Comparison of ENCODE assay signal across 8 mouse cellular contexts in genomic region chr5:135777796-135778470, GRCm38 (mm10). TPM values are rescaled to one million over a fixed set of nuclear protein-coding genes. Genes with fewer than 3 reads are reported as not detected.
A peak's percentile ranks its signal among the peaks of the same experiment; 100 is the strongest.
DNase-seq lines count a peak whose midpoint lies in the region; ATAC-seq and TF ChIP-seq lines count a peak whose summit lies in the region.

Styxl1 (minus strand) TSS chr5:135778385.

- H3K27ac ChIP-seq in heart, adult 2 months = peak within 1 kb of the TSS; percentile 97
- H3K27ac ChIP-seq in thymus, adult 2 months (ENCODE audit: control insufficient read depth, insufficient read depth, low read length) = peak within 1 kb of the TSS; percentile 58
- H3K27ac ChIP-seq in hindbrain, embryonic 11.5 days (ENCODE audit: low read depth, low read length) = peak within 1 kb of the TSS; percentile 88
- H3K27ac ChIP-seq in macrophage = peak within 1 kb of the TSS; percentile 70

- under 1% methylated on average over 45 of the region's 45 CpGs for WGBS in heart, adult 2 months
- under 1% methylated on average over 45 of the region's 45 CpGs for WGBS in thymus, adult 2 months
- WGBS in hindbrain, embryonic 11.5 days = under 1% methylated on average over 38 of the region's 45 CpGs
- under 1% methylated on average over 45 of the region's 45 CpGs for WGBS in macrophage (ENCODE audit: missing documents)

- H3K4me2 ChIP-seq in hindbrain, embryonic 11.5 days (replicated peaks; ENCODE audit: low read depth, low read length) = peak within 1 kb of the TSS; percentile 89

- no peak for DNase-seq in heart, adult 2 months
- no peak for DNase-seq in heart, postnatal 36 days
- DNase-seq in thymus, adult 2 months = no peak
- DNase-seq in thymus, postnatal 4 days = no peak
- peak; percentile 63 for DNase-seq in hindbrain, embryonic 11.5 days (ENCODE audit: low spot score)
- DNase-seq in cerebellum, adult 9-11 months = no peak
- DNase-seq in layer of hippocampus, adult 18-20 months (ENCODE audit: low spot score in 2 of 2) = no peak

- peak; percentile 94 for ATAC-seq in hindbrain, embryonic 11.5 days (ENCODE audit: low FRiP score)

- H3K36me3 ChIP-seq in heart, adult 2 months (ENCODE audit: control insufficient read depth, insufficient read depth, low read length) = peaks cover 8% of the 10 kb centered on the region; the same call in 1 of the 2 replicates
- H3K36me3 ChIP-seq in thymus, adult 2 months (ENCODE audit: control insufficient read depth, insufficient read depth, low read length) = no peaks in the 10 kb centered on the region; the same call in 1 of the 2 replicates
- 0 out of 2 replicates have a peak, but pooled peaks cover 3% of the 10 kb centered on the region for H3K36me3 ChIP-seq in hindbrain, embryonic 11.5 days (ENCODE audit: control insufficient read depth, insufficient read depth, low read length)
- H3K36me3 ChIP-seq in macrophage (ENCODE audit: inconsistent target) = peaks cover 2% of the 10 kb centered on the region; the same call in 1 of the 2 replicates

- intact Hi-C loops in heart, adult 2 months (cut with DNase I) = loop anchor here (2.0 to 5.0 kb wide), 3 partner anchors 31 to 231 kb away; partner anchors contain the start of gene Hip1
- intact Hi-C loops in heart, postnatal 36 days (cut with DNase I) = loop anchor here (1.0 to 5.0 kb wide), 3 partner anchors 89 to 386 kb away; partner anchors contain the start of gene Pom121

- peaks cover 6% of the 10 kb centered on the region for H3K4me1 ChIP-seq in heart, adult 2 months (ENCODE audit: control insufficient read depth, insufficient read depth, low read length)
- peaks cover 16% of the 10 kb centered on the region for H3K4me1 ChIP-seq in thymus, adult 2 months (replicated peaks; ENCODE audit: control insufficient read depth, insufficient read depth, low read length)
- 0 out of 2 replicates have a peak, but pooled peaks cover 6% of the 10 kb centered on the region for H3K4me1 ChIP-seq in hindbrain, embryonic 11.5 days (replicated peaks; ENCODE audit: control insufficient read depth, insufficient read depth, low read length)

- TF ChIP-seq EP300 in heart, adult 2 months (IDR thresholded peaks at IDR 0.05; ENCODE audit: insufficient read depth, low read depth, low read length) = no peak

- H3K79me2 ChIP-seq in heart, adult 2 months (replicated peaks; ENCODE audit: control insufficient read depth, insufficient read depth, low read length) = peaks cover 2% of the 10 kb centered on the region; the same call in 1 of the 2 replicates
- peaks cover 43% of the 10 kb centered on the region for H3K79me2 ChIP-seq in macrophage (ENCODE audit: inconsistent target)

- H3K27me3 ChIP-seq in heart, adult 2 months (ENCODE audit: control insufficient read depth, insufficient read depth, low read length) = no peaks in the 10 kb centered on the region
- H3K27me3 ChIP-seq in thymus, adult 2 months (ENCODE audit: control insufficient read depth, insufficient read depth, low read length) = no peaks in the 10 kb centered on the region
- H3K27me3 ChIP-seq in hindbrain, embryonic 11.5 days (ENCODE audit: control insufficient read depth, insufficient read depth, low read length) = no peaks in the 10 kb centered on the region

- TF ChIP-seq POLR2A in heart, adult 2 months (IDR thresholded peaks at IDR 0.05; ENCODE audit: insufficient read depth, low read depth, low read length) = no peak; the same call in 1 of the 2 replicates
- no peak for TF ChIP-seq POLR2A in thymus, adult 2 months (IDR thresholded peaks at IDR 0.05; ENCODE audit: control insufficient read depth, extremely low read depth, insufficient read depth, low read length, poor library complexity)

- peak within 1 kb of the TSS; percentile 100 for H3K4me3 ChIP-seq in heart, adult 2 months
- peak within 1 kb of the TSS; percentile 95 for H3K4me3 ChIP-seq in thymus, adult 2 months (ENCODE audit: control insufficient read depth, insufficient read depth, low read length)
- peak within 1 kb of the TSS; percentile 81 for H3K4me3 ChIP-seq in hindbrain, embryonic 11.5 days (ENCODE audit: low read depth, low read length)
- H3K4me3 ChIP-seq in macrophage (ENCODE audit: inconsistent target) = peak within 1 kb of the TSS; percentile 94

- TF ChIP-seq CTCF in heart, adult 2 months (IDR thresholded peaks at IDR 0.05) = no peak
- no peak for TF ChIP-seq CTCF in thymus, adult 2 months (IDR thresholded peaks at IDR 0.05; ENCODE audit: borderline replicate concordance, control insufficient read depth, extremely low read depth, insufficient read depth, low read length, poor library complexity)

- no peaks in the 10 kb centered on the region for H3K9me3 ChIP-seq in hindbrain, embryonic 11.5 days (ENCODE audit: control insufficient read depth, low read length)

- peak within 1 kb of the TSS; percentile 97 for H3K9ac ChIP-seq in heart, adult 2 months (ENCODE audit: low read depth, low read length)
- H3K9ac ChIP-seq in hindbrain, embryonic 11.5 days (ENCODE audit: low read depth, low read length) = peak within 1 kb of the TSS; percentile 92

RNA-seq across cellular contexts. Expression of gene Styxl1, which starts in this region (rescaled TPM):
- total RNA-seq in heart, adult 2 months (2021) = not detected
- polyA plus RNA-seq in heart, adult 2 months (2012; rRNA removed) = 0.20 TPM in 1 of 2 replicates, not detected in the other
- not detected for total RNA-seq in heart, postnatal 36 days (2021)
- 0.33 and 0.57 TPM in 2 replicates for polyA plus RNA-seq in thymus, adult 2 months (2012; rRNA removed)
- polyA plus RNA-seq in hindbrain, embryonic 11.5 days (2014; fragmentation: Nextera tagmentation; extraction: Ambion mirVana) = 0.36 and 0.54 TPM in 2 replicates
- not detected for total RNA-seq in macrophage (2018; cell fraction: chromatin; rRNA removed)
- total RNA-seq in macrophage (2018; cell fraction: cytosol; rRNA removed) = under 1 TPM in 5 of 26 experiments, not detected in 21; 0.13 to 0.24 (median 0.19) TPM
- not detected for total RNA-seq in macrophage (2018; cell fraction: nucleus; rRNA removed)
- polyA plus RNA-seq in macrophage (2018) = not detected in 3 replicates
- total RNA-seq in layer of hippocampus, adult 18-20 months (2021) = not detected

Comparison
In these comparisons a context has a peak if more than half of its experiments do, and no peak if none do; other contexts are left out.
1. Peak in DNase-seq, ATAC-seq, H3K4me3 ChIP-seq, H3K27ac ChIP-seq, H3K9ac ChIP-seq and H3K4me2 ChIP-seq in hindbrain, embryonic 11.5 days; RNA of the gene not detected or under 1 TPM.